Mouse (Mus musculus): ENCODE data around the gene B9d2. TPM values are rescaled to one million over a fixed set of nuclear protein-coding genes. Genes with fewer than 3 reads are reported as not detected.

Gene B9d2
- polyA plus RNA-seq, 1 experiment from 2014 or later, result 16.0 TPM

- H3K27ac ChIP-seq (ENCODE audit: low read depth), result no peak overlapping the region
- H3K4me3 ChIP-seq (ENCODE audit: low read depth, low read length), result no peak overlapping the region
- no peak overlapping the region for H3K9ac ChIP-seq (replicated peaks)
- H3K4me1 ChIP-seq (ENCODE audit: insufficient read depth), result peaks cover 34% of the 10 kb centered on the region
- no peak for DNase-seq
- H3K9me3 ChIP-seq (ENCODE audit: low read length), result 0 out of 2 replicates have a peak, but pooled peaks cover 7% of the 10 kb centered on the region
- peaks cover 44% of the 10 kb centered on the region for H3K36me3 ChIP-seq (replicated peaks; ENCODE audit: insufficient read depth, low read length)
- ATAC-seq, result no peak
- no peaks in the 10 kb centered on the region for H3K27me3 ChIP-seq (ENCODE audit: insufficient read depth, low read length)
- TF ChIP-seq EP300 (IDR thresholded peaks at IDR 0.05; ENCODE audit: low read depth), result no peak
- TF ChIP-seq CTCF (IDR thresholded peaks at IDR 0.05; ENCODE audit: low read depth), result peak; percentile 53
- 90% methylated on average over 2 of the region's 2 CpGs for WGBS (ENCODE audit: insufficient replicate concordance)
- H3K4me2 ChIP-seq (ENCODE audit: low read depth, low read length), result no peak overlapping the region
Observed at GRCm38 (mm10) chr7:25702350-25702749, 21.8 kb downstream of the B9d2 start.

GRCm38 (mm10) chr7:25703793-25704494 lies 23.4 kb downstream of the B9d2 start:
- ATAC-seq (peak; percentile 55), DNase-seq (no peak)
- Histone ChIP-seq H3K4me1 (ENCODE audit: insufficient read depth) (peaks cover 39% of the 10 kb centered on the region), H3K9ac (replicated peaks) (no peak overlapping the region), H3K27me3 (ENCODE audit: insufficient read depth, low read length) (no peaks in the 10 kb centered on the region), H3K36me3 (replicated peaks; ENCODE audit: insufficient read depth, low read length) (peaks cover 32% of the 10 kb centered on the region), H3K27ac (ENCODE audit: low read depth) (peak overlapping the region; percentile 44; the same call in 1 of the 2 replicates), H3K4me2 (ENCODE audit: low read depth, low read length) (peak overlapping the region; percentile 58), H3K4me3 (ENCODE audit: low read depth, low read length) (no peak overlapping the region), H3K9me3 (ENCODE audit: low read length) (0 out of 2 replicates have a peak, but pooled peaks cover 7% of the 10 kb centered on the region)
- TF ChIP-seq EP300 (IDR thresholded peaks at IDR 0.05; ENCODE audit: low read depth), result no peak
- TF ChIP-seq CTCF (IDR thresholded peaks at IDR 0.05; ENCODE audit: low read depth), result no peak
- WGBS (ENCODE audit: insufficient replicate concordance), result 60% methylated on average over 10 of the region's 10 CpGs

- H3K9ac ChIP-seq (replicated peaks), result no peak overlapping the region
- ATAC-seq (no peak), DNase-seq (peak; percentile 68)
- H3K4me2 ChIP-seq (ENCODE audit: low read depth, low read length), result peak overlapping the region; percentile 58
- no peaks in the 10 kb centered on the region for H3K27me3 ChIP-seq (ENCODE audit: insufficient read depth, low read length)
- no peak overlapping the region for H3K27ac ChIP-seq (ENCODE audit: low read depth)
- H3K36me3 ChIP-seq (replicated peaks; ENCODE audit: insufficient read depth, low read length), result peaks cover 25% of the 10 kb centered on the region
- peaks cover 43% of the 10 kb centered on the region for H3K4me1 ChIP-seq (ENCODE audit: insufficient read depth)
- WGBS (ENCODE audit: insufficient replicate concordance), result 49% methylated on average over 33 of the region's 37 CpGs
- H3K9me3 ChIP-seq (ENCODE audit: low read length), result 0 out of 2 replicates have a peak, but pooled peaks cover 7% of the 10 kb centered on the region
- no peak for TF ChIP-seq EP300 (IDR thresholded peaks at IDR 0.05; ENCODE audit: low read depth)
- TF ChIP-seq CTCF (IDR thresholded peaks at IDR 0.05; ENCODE audit: low read depth), result no peak
- H3K4me3 ChIP-seq (ENCODE audit: low read depth, low read length), result no peak overlapping the region
Observed at GRCm38 (mm10) chr7:25704716-25705364, 24.3 kb downstream of the B9d2 start.

- peaks cover 53% of the 10 kb centered on the region for H3K4me1 ChIP-seq (ENCODE audit: insufficient read depth)
- 54% methylated on average over 6 of the region's 6 CpGs for WGBS (ENCODE audit: insufficient replicate concordance)
- H3K4me3 ChIP-seq (ENCODE audit: low read depth, low read length), result no peak overlapping the region
- H3K9me3 ChIP-seq (ENCODE audit: low read length), result 0 out of 2 replicates have a peak, but pooled peaks cover 7% of the 10 kb centered on the region
- H3K36me3 ChIP-seq (replicated peaks; ENCODE audit: insufficient read depth, low read length), result peaks cover 23% of the 10 kb centered on the region
- no peak for TF ChIP-seq CTCF (IDR thresholded peaks at IDR 0.05; ENCODE audit: low read depth)
- peak; percentile 47; the same call in 1 of the 2 replicates for TF ChIP-seq EP300 (IDR thresholded peaks at IDR 0.05; ENCODE audit: low read depth)
- ATAC-seq, result peak; percentile 8; the same call in 1 of the 2 replicates
- DNase-seq, result no peak
- no peaks in the 10 kb centered on the region for H3K27me3 ChIP-seq (ENCODE audit: insufficient read depth, low read length)
- H3K27ac ChIP-seq (ENCODE audit: low read depth), result peak overlapping the region; percentile 85
- 0 out of 2 replicates have a peak overlapping the region, but pooled peaks have one; percentile 26 for H3K4me2 ChIP-seq (ENCODE audit: low read depth, low read length)
- no peak overlapping the region for H3K9ac ChIP-seq (replicated peaks)
Observed at GRCm38 (mm10) chr7:25705801-25706251, 25.2 kb downstream of the B9d2 start.

- ATAC-seq (no peak), DNase-seq (no peak)
- Histone ChIP-seq H3K27ac (ENCODE audit: low read depth) (peak overlapping the region; percentile 85), H3K9me3 (ENCODE audit: low read length) (0 out of 2 replicates have a peak, but pooled peaks cover 6% of the 10 kb centered on the region), H3K4me1 (ENCODE audit: insufficient read depth) (peaks cover 57% of the 10 kb centered on the region), H3K36me3 (replicated peaks; ENCODE audit: insufficient read depth, low read length) (peaks cover 16% of the 10 kb centered on the region), H3K9ac (replicated peaks) (0 out of 2 replicates have a peak overlapping the region, but pooled peaks have one; percentile 5), H3K4me2 (ENCODE audit: low read depth, low read length) (peak overlapping the region; percentile 26; the same call in 1 of the 2 replicates), H3K27me3 (ENCODE audit: insufficient read depth, low read length) (no peaks in the 10 kb centered on the region), H3K4me3 (ENCODE audit: low read depth, low read length) (no peak overlapping the region)
- 42% methylated on average over 7 of the region's 7 CpGs for WGBS (ENCODE audit: insufficient replicate concordance)
- TF ChIP-seq CTCF (IDR thresholded peaks at IDR 0.05; ENCODE audit: low read depth) (no peak), EP300 (IDR thresholded peaks at IDR 0.05; ENCODE audit: low read depth) (no peak)
Observed at GRCm38 (mm10) chr7:25706578-25707170, 26.1 kb downstream of the B9d2 start.

Data from liver, postnatal 0 days (tissue).